Mouse (Mus musculus) cerebellum, adult 2 months (tissue): ENCODE data around the gene Tnf. TPM values are rescaled to one million over a fixed set of nuclear protein-coding genes. Genes with fewer than 3 reads are reported as not detected.

Source experiments
- DNase-seq, 2 experiments: peaks; one replicate each; pipeline ENCODE4 v3.0.0; 2021
- H3K27ac ChIP-seq: fragments of 200-500 bp; 2 replicates; pipeline ENCODE4 v1.5.1; 2012; ENCODE audit warnings: low read length, control low read depth, inconsistent platforms; ENCODE audit not compliant: insufficient read depth
- H3K27me3 ChIP-seq: fragments of 200-500 bp; 2 replicates; pipeline ENCODE4 v1.6.1; 2012; ENCODE audit warnings: inconsistent platforms, mild to moderate bottlenecking, low read length, moderate library complexity; ENCODE audit not compliant: control insufficient read depth, insufficient read depth
- H3K4me1 ChIP-seq: fragments of 200-500 bp; 2 replicates; pipeline ENCODE4 v1.6.1; 2011; ENCODE audit warnings: low read length; ENCODE audit not compliant: control insufficient read depth, insufficient read depth
- H3K4me3 ChIP-seq: fragments of 200-500 bp; replicated peaks from 2 replicates; pipeline ENCODE3; 2011; ENCODE audit warnings: mild to moderate bottlenecking, low read depth, low read length, control low read depth; ENCODE audit not compliant: insufficient read depth
- CTCF ChIP-seq: fragments of 200-500 bp; IDR thresholded peaks from 2 replicates; pipeline ENCODE4 v1.5.1; 2011; ENCODE audit warnings: low read depth, mild to moderate bottlenecking, control low read depth, low read length, moderate library complexity, borderline replicate concordance; ENCODE audit not compliant: insufficient read depth
- POLR2A ChIP-seq: fragments of 200-500 bp; IDR thresholded peaks from 2 replicates; pipeline ENCODE4 v1.6.1; 2011; ENCODE audit warnings: low read length, control low read depth, borderline replicate concordance; ENCODE audit not compliant: insufficient read depth
- WGBS: fragments of 180-500 bp; shearing (Covaris S2); methylation state at CpG from one replicate; pipeline ENCODE4 v1.1.7; 2018; 5-methylcytosine and 5-hydroxymethylcytosine counted together
- polyA plus RNA-seq: library from polyadenylated mRNA; depleted of rRNA; stranded (reverse); fragments of >200 nt; gene quantifications from 2 replicates; pipeline ENCODE4 v1.2.3, GENCODE M21; 2012

Gene Tnf
- polyA plus RNA-seq, 1 experiment: not detected

GRCm38 (mm10) chr17:35200398-35200797 lies 1.4 kb downstream of the Tnf start:
- H3K4me3 ChIP-seq: no peak overlapping the region
- 78% methylated on average over 11 of the region's 11 CpGs for WGBS
- no peak for TF ChIP-seq POLR2A
- no peak for TF ChIP-seq CTCF
- no peak for DNase-seq
- no peaks in the 10 kb centered on the region for H3K4me1 ChIP-seq
- H3K27me3 ChIP-seq: no peaks in the 10 kb centered on the region
- no peak overlapping the region for H3K27ac ChIP-seq

- DNase-seq: no peak
- TF ChIP-seq POLR2A: no peak
- Histone ChIP-seq H3K4me1 (no peaks in the 10 kb centered on the region), H3K4me3 (no peak overlapping the region), H3K27me3 (no peaks in the 10 kb centered on the region), H3K27ac (no peak overlapping the region)
- 25% methylated on average over 8 of the region's 8 CpGs for WGBS
Observed at GRCm38 (mm10) chr17:35198946-35199345, 2.9 kb downstream of the Tnf start.

DNA sequence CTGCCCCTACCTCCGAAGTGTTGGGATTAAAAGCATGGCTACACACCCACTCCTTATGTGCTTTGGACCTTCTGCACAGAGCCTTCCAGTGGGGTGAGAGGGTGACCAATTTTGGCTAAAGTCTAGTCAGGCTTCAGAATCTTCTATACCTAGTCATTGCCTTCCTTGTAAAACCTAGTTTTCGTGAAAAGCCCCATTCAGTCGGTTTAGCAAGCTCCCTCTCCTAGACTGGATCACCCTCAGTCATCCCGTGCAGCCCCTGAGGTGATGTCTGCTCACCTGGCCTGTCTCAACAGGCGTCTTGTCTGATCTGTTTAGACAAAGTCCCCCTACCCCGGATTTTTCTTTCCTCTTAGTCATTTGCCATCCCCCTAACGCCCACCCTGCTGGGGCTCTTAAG lies 3.8 kb downstream of the Tnf start:
- no peak for DNase-seq
- Histone ChIP-seq H3K27ac (no peak overlapping the region), H3K27me3 (no peaks in the 10 kb centered on the region), H3K4me3 (no peak overlapping the region), H3K4me1 (no peaks in the 10 kb centered on the region)
- 67% methylated on average over 7 of the region's 7 CpGs for WGBS
- no peak for TF ChIP-seq POLR2A
- no peak for TF ChIP-seq CTCF

- no peaks in the 10 kb centered on the region for H3K4me1 ChIP-seq
- no peak overlapping the region for H3K4me3 ChIP-seq
- no peaks in the 10 kb centered on the region for H3K27me3 ChIP-seq
- H3K27ac ChIP-seq: no peak overlapping the region
- TF ChIP-seq CTCF: no peak
- TF ChIP-seq POLR2A: no peak
- no peak for DNase-seq
- WGBS: 45% methylated on average over 6 of the region's 6 CpGs
Observed at GRCm38 (mm10) chr17:35197126-35197525, 4.7 kb downstream of the Tnf start.

GRCm38 (mm10) chr17:35196321-35196641 lies 5.5 kb downstream of the Tnf start:
- WGBS: 30% methylated on average over 9 of the region's 9 CpGs

GRCm38 (mm10) chr17:35195631-35196320 lies 6.0 kb downstream of the Tnf start:
- Histone ChIP-seq H3K27me3 (no peaks in the 10 kb centered on the region), H3K4me3 (no peak overlapping the region), H3K4me1 (no peaks in the 10 kb centered on the region), H3K27ac (no peak overlapping the region)
- DNase-seq: peak; percentile 38 to 53
- no peak for TF ChIP-seq POLR2A
- TF ChIP-seq CTCF: peak; percentile 69
- 2% methylated on average over 66 of the region's 66 CpGs for WGBS

More at GRCm38 (mm10) chr17:35196321-35196641, 5.5 kb downstream of the Tnf start:
- H3K27me3 ChIP-seq: no peaks in the 10 kb centered on the region
- H3K4me3 ChIP-seq: no peak overlapping the region
- TF ChIP-seq POLR2A (no peak), CTCF (no peak)
- no peak for DNase-seq
- no peaks in the 10 kb centered on the region for H3K4me1 ChIP-seq
- no peak overlapping the region for H3K27ac ChIP-seq

DNA sequence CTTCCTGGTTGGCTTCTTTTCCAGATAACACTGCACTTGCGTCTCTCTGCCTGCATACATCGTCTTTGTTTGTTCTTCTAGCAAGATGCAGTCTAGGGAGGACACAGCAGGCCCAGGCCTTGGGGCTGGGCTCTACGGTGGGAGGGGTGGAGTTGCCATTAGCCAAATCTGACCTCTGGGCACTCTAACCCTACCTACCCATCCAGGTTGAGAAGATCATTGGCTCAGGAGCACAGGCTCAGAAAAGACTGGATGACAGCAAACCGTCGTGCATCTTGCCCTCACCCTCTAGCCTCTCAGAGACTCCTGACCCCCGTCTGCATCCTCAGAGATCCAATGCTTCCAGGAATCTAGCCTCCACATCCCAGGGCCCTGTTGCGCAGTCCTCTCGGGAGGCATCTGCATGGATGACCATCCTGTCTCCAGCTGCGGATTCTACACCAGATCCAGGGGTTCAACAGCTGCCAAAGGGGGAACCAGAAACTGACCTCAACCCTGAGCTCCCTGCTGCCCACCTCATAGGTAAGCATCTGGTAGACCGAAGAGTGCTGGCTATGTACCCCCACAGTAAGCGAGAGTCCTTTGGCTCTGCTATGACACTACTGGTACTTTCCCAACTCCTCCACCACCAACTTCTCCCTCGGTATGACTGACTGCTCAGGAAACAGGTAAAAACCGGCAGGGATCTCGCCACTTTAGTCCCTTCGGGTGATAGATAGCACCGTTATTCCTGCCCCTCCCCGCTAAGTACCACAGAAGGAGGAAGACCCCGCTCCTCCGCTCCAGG lies 6.8 kb downstream of the Tnf start:
- 48% methylated on average over 19 of the region's 19 CpGs for WGBS
- H3K4me1 ChIP-seq: no peaks in the 10 kb centered on the region
- H3K27ac ChIP-seq: no peak overlapping the region
- DNase-seq: no peak
- H3K27me3 ChIP-seq: no peaks in the 10 kb centered on the region
- no peak for TF ChIP-seq POLR2A
- no peak for TF ChIP-seq CTCF
- no peak overlapping the region for H3K4me3 ChIP-seq
